Mouse (Mus musculus) neutrophil, adult 83 days (primary cell): ENCODE measurements around the gene Adgre1. TPM values are rescaled to one million over a fixed set of nuclear protein-coding genes. Genes with fewer than 3 reads are reported as not detected.

ENCODE experiments used
- total RNA-seq, 2 experiments: library from RNA; stranded (reverse); gene quantifications; one replicate each; pipeline ENCODE4 v1.2.4; 2023

Adgre1 gene
- 10 to 100 TPM; 29.0 to 35.9 TPM for total RNA-seq

GRCm38 (mm10) chr17:57358441-57358840, at the start of gene Adgre1:
Gene Adgre1, plus strand, starts transcription at chr17:57358691.

Other genes starting within 250 kb of the Adgre1 start
- gene Cd70, start 208.9 kb upstream of the Adgre1 start, total RNA-seq, result not detected
- gene Tnfsf14, start 164.5 kb upstream of the Adgre1 start, total RNA-seq, result 10 to 100 TPM; 32.7 to 34.8 TPM
- gene C3, start 130.6 kb upstream of the Adgre1 start, total RNA-seq, result 100 to 1,000 TPM; 540 to 556 TPM
- gene Gpr108, start 110.2 kb upstream of the Adgre1 start, total RNA-seq, result 10 to 100 TPM; 52.5 to 53.2 TPM
- 1 to 10 TPM; 4.0 to 5.7 TPM for gene Trip10, start 109.2 kb upstream of the Adgre1 start, total RNA-seq
- 100 to 1,000 TPM; 163 to 179 TPM for gene Vav1, start 79.6 kb upstream of the Adgre1 start, total RNA-seq
- gene Vmn2r120, start 186.8 kb downstream of the Adgre1 start, total RNA-seq, result not detected